Mouse (Mus musculus): Measurements from ENCODE around the gene Fam32a. TPM values are rescaled to one million over a fixed set of nuclear protein-coding genes. Genes with fewer than 3 reads are reported as not detected.

Gene Fam32a
- polyA plus RNA-seq, 1 experiment from 2014 or later: 87.4 TPM

DNA sequence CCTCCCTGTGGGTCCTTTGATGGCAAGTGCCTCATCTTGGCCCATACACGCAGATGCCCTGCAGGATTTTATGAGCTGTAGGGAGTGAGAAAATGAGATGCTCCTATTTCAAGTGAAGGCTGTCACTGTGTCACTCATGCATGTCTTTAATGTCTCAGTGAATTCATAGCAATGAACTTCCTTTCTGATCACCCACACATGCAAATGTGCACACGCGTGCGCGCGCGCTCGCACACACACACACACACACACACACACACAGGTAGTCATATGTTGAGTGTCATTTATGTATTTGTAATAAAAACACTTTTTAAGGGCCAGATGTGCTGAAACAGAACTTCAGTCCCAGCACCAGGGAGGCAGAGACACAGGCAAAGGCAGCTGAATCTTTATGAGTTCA is 47.6 kb downstream of the Fam32a start:
- H3K9me3 ChIP-seq (replicated peaks; ENCODE audit: control insufficient read depth, low read length): no peaks in the 10 kb centered on the region
- no peak overlapping the region for H3K9ac ChIP-seq (ENCODE audit: low read length)
- H3K27me3 ChIP-seq (replicated peaks; ENCODE audit: control insufficient read depth, insufficient read depth, low read length): no peaks in the 10 kb centered on the region
- H3K27ac ChIP-seq (ENCODE audit: low read depth, low read length): no peak overlapping the region
- no peak for ATAC-seq
- no peak overlapping the region for H3K4me3 ChIP-seq (ENCODE audit: low read depth, low read length)
- H3K4me1 ChIP-seq (ENCODE audit: control insufficient read depth, insufficient read depth, low read length): no peaks in the 10 kb centered on the region
- DNase-seq (ENCODE audit: low spot score): no peak
- no peak overlapping the region for H3K4me2 ChIP-seq (ENCODE audit: low read length)
- 99% methylated on average over 8 of the region's 8 CpGs for WGBS
- no peaks in the 10 kb centered on the region for H3K36me3 ChIP-seq (ENCODE audit: control insufficient read depth, insufficient read depth, low read length)

GRCm38 (mm10) chr8:72268356-72268755 is 48.8 kb downstream of the Fam32a start:
- Histone ChIP-seq H3K9ac (ENCODE audit: low read length) (no peak overlapping the region), H3K9me3 (replicated peaks; ENCODE audit: control insufficient read depth, low read length) (no peaks in the 10 kb centered on the region), H3K4me3 (ENCODE audit: low read depth, low read length) (no peak overlapping the region), H3K4me1 (ENCODE audit: control insufficient read depth, insufficient read depth, low read length) (no peaks in the 10 kb centered on the region), H3K4me2 (ENCODE audit: low read length) (no peak overlapping the region), H3K36me3 (ENCODE audit: control insufficient read depth, insufficient read depth, low read length) (no peaks in the 10 kb centered on the region), H3K27me3 (replicated peaks; ENCODE audit: control insufficient read depth, insufficient read depth, low read length) (no peaks in the 10 kb centered on the region), H3K27ac (ENCODE audit: low read depth, low read length) (no peak overlapping the region; the same call in 1 of the 2 replicates)
- no peak for DNase-seq (ENCODE audit: low spot score)
- no peak for ATAC-seq
- WGBS: 89% methylated on average over 15 of the region's 15 CpGs

GRCm38 (mm10) chr8:72270606-72271005 is 51.1 kb downstream of the Fam32a start:
- no peaks in the 10 kb centered on the region for H3K4me1 ChIP-seq (ENCODE audit: control insufficient read depth, insufficient read depth, low read length)

DNA sequence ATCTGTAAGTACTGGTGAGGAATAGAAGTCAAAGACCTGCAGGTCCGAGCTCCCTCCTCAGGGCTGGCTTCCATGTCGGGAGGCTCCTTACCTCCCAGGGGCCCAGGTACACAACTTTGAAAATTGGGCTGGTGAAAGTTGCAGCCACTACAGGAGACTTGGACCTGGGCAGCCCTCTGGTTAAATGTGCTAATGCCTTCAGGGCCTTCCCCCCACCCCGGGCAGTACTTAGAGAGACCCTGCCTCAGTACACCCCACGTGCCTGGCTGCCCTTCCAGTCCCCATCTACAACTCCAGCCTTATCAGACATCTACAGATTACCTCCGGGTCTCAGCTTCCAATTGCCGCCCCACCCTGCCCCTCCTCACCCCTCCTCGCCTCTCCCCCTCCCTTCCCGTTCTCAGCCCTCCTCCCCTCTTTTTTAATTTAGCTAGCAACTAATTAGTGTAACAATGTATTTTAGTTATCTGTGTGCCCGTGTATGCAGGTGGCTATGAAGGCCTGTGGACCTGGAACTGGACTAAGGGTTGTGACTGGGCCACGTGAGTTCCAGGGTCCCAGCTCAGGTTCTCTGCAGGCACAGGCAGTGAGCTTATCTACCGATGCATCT is 51.6 kb downstream of the Fam32a start:
- Histone ChIP-seq H3K9me3 (replicated peaks; ENCODE audit: control insufficient read depth, low read length) (no peaks in the 10 kb centered on the region), H3K27me3 (replicated peaks; ENCODE audit: control insufficient read depth, insufficient read depth, low read length) (no peaks in the 10 kb centered on the region), H3K36me3 (ENCODE audit: control insufficient read depth, insufficient read depth, low read length) (no peaks in the 10 kb centered on the region), H3K4me3 (ENCODE audit: low read depth, low read length) (no peak overlapping the region), H3K4me1 (ENCODE audit: control insufficient read depth, insufficient read depth, low read length) (no peaks in the 10 kb centered on the region), H3K9ac (ENCODE audit: low read length) (no peak overlapping the region), H3K27ac (ENCODE audit: low read depth, low read length) (no peak overlapping the region), H3K4me2 (ENCODE audit: low read length) (no peak overlapping the region)
- no peak for DNase-seq (ENCODE audit: low spot score)
- WGBS: 71% methylated on average over 11 of the region's 11 CpGs
- ATAC-seq: no peak

More at GRCm38 (mm10) chr8:72270606-72271005, 51.1 kb downstream of the Fam32a start:
- Histone ChIP-seq H3K4me3 (ENCODE audit: low read depth, low read length) (no peak overlapping the region), H3K4me2 (ENCODE audit: low read length) (no peak overlapping the region), H3K27me3 (replicated peaks; ENCODE audit: control insufficient read depth, insufficient read depth, low read length) (no peaks in the 10 kb centered on the region), H3K9me3 (replicated peaks; ENCODE audit: control insufficient read depth, low read length) (no peaks in the 10 kb centered on the region), H3K9ac (ENCODE audit: low read length) (no peak overlapping the region), H3K27ac (ENCODE audit: low read depth, low read length) (no peak overlapping the region), H3K36me3 (ENCODE audit: control insufficient read depth, insufficient read depth, low read length) (no peaks in the 10 kb centered on the region)
- no peak for DNase-seq (ENCODE audit: low spot score)
- ATAC-seq: no peak
- WGBS: 89% methylated on average over 12 of the region's 12 CpGs

GRCm38 (mm10) chr8:72271691-72272090 is 52.2 kb downstream of the Fam32a start:
- H3K4me1 ChIP-seq (ENCODE audit: control insufficient read depth, insufficient read depth, low read length): no peaks in the 10 kb centered on the region
- WGBS: 79% methylated on average over 3 of the region's 3 CpGs

DNA sequence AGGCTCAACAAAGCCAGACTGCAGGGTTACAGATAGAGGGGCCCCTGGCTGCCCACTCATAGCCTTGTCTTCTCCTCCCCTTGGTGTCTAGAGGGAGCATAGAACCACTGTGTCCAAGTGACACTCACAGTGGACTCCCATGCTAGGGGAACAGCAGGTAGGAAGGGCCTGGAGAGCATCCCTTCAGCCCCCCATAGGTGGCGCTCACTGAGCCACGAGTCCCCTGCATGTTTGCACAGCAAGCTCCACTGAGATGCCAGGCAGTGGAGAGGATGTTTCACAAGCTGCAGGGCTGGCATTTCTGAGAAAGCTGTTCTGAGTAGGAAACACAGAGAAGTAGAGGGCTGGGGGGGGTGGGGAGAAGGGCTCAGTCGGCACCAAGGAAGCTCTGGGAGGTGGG is 52.8 kb downstream of the Fam32a start:
- Histone ChIP-seq H3K4me1 (ENCODE audit: control insufficient read depth, insufficient read depth, low read length) (no peaks in the 10 kb centered on the region), H3K27me3 (replicated peaks; ENCODE audit: control insufficient read depth, insufficient read depth, low read length) (no peaks in the 10 kb centered on the region), H3K4me2 (ENCODE audit: low read length) (no peak overlapping the region), H3K9me3 (replicated peaks; ENCODE audit: control insufficient read depth, low read length) (no peaks in the 10 kb centered on the region), H3K36me3 (ENCODE audit: control insufficient read depth, insufficient read depth, low read length) (no peaks in the 10 kb centered on the region), H3K27ac (ENCODE audit: low read depth, low read length) (no peak overlapping the region), H3K9ac (ENCODE audit: low read length) (no peak overlapping the region), H3K4me3 (ENCODE audit: low read depth, low read length) (no peak overlapping the region)
- DNase-seq (ENCODE audit: low spot score) (peak; percentile 39), ATAC-seq (no peak)
- 11% methylated on average over 3 of the region's 3 CpGs for WGBS

More at GRCm38 (mm10) chr8:72271691-72272090, 52.2 kb downstream of the Fam32a start:
- no peak overlapping the region for H3K9ac ChIP-seq (ENCODE audit: low read length)
- no peak for DNase-seq (ENCODE audit: low spot score)
- H3K4me3 ChIP-seq (ENCODE audit: low read depth, low read length): no peak overlapping the region
- H3K27me3 ChIP-seq (replicated peaks; ENCODE audit: control insufficient read depth, insufficient read depth, low read length): no peaks in the 10 kb centered on the region
- H3K27ac ChIP-seq (ENCODE audit: low read depth, low read length): no peak overlapping the region
- ATAC-seq: no peak
- H3K36me3 ChIP-seq (ENCODE audit: control insufficient read depth, insufficient read depth, low read length): no peaks in the 10 kb centered on the region
- H3K4me2 ChIP-seq (ENCODE audit: low read length): no peak overlapping the region
- no peaks in the 10 kb centered on the region for H3K9me3 ChIP-seq (replicated peaks; ENCODE audit: control insufficient read depth, low read length)

DNA sequence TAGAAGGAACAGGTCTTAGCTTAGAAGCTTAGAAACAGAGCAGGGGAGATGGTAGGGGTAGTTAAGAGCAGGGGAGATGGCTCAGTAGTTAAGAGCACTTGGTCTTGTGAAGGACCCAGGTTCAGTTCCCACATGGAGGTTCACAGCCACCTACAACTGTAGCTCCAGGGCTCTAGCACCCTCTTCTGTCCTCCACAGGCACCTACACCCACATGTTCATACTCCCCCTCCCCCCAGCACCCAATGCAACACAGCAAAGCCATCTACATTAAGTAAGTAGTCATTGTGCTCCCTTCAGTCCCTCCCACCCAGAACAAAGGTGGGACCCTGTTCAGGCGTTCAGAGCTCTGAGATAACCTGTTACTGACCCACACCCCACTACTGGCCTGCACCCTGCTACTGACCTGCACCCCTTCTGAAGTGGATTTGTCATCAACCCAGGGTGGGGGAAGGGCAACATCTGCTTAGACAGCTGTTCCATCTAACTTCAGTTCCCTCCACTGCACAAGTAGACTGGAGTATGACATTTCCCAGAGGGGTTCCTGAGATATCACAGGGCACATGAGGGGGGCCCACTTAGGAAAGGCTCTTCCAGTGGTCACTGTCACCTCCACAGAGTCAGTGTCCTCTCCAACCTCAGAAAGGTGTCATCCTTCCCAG is 53.7 kb downstream of the Fam32a start:
- no peak for ATAC-seq
- WGBS: 74% methylated on average over 1 of the region's 1 CpGs

GRCm38 (mm10) chr8:72273807-72274206 is 54.3 kb downstream of the Fam32a start:
- 73% methylated on average over 5 of the region's 5 CpGs for WGBS
- Histone ChIP-seq H3K4me1 (ENCODE audit: control insufficient read depth, insufficient read depth, low read length) (no peaks in the 10 kb centered on the region), H3K9me3 (replicated peaks; ENCODE audit: control insufficient read depth, low read length) (no peaks in the 10 kb centered on the region), H3K4me3 (ENCODE audit: low read depth, low read length) (no peak overlapping the region), H3K4me2 (ENCODE audit: low read length) (no peak overlapping the region), H3K9ac (ENCODE audit: low read length) (no peak overlapping the region), H3K27me3 (replicated peaks; ENCODE audit: control insufficient read depth, insufficient read depth, low read length) (no peaks in the 10 kb centered on the region), H3K36me3 (ENCODE audit: control insufficient read depth, insufficient read depth, low read length) (no peaks in the 10 kb centered on the region), H3K27ac (ENCODE audit: low read depth, low read length) (no peak overlapping the region)
- ATAC-seq (no peak), DNase-seq (ENCODE audit: low spot score) (no peak)

More for the DNA sequence above, 53.7 kb downstream of the Fam32a start:
- H3K9ac ChIP-seq (ENCODE audit: low read length): no peak overlapping the region
- H3K36me3 ChIP-seq (ENCODE audit: control insufficient read depth, insufficient read depth, low read length): no peaks in the 10 kb centered on the region
- H3K4me1 ChIP-seq (ENCODE audit: control insufficient read depth, insufficient read depth, low read length): no peaks in the 10 kb centered on the region
- no peak overlapping the region for H3K4me3 ChIP-seq (ENCODE audit: low read depth, low read length)
- no peak overlapping the region for H3K4me2 ChIP-seq (ENCODE audit: low read length)
- no peak overlapping the region for H3K27ac ChIP-seq (ENCODE audit: low read depth, low read length)
- H3K9me3 ChIP-seq (replicated peaks; ENCODE audit: control insufficient read depth, low read length): no peaks in the 10 kb centered on the region
- DNase-seq (ENCODE audit: low spot score): no peak
- H3K27me3 ChIP-seq (replicated peaks; ENCODE audit: control insufficient read depth, insufficient read depth, low read length): no peaks in the 10 kb centered on the region

All from forebrain, embryonic 14.5 days (tissue).